Mouse (Mus musculus) cerebellum, adult 9-10 months (tissue): Measurements from ENCODE around the gene Ankrd34c.

Experiments
- DNase-seq: peaks from one replicate; pipeline ENCODE4 v3.0.0; 2022

The Ankrd34c gene

GRCm38 (mm10) chr9:89738295-89738694 lies at the start of gene Ankrd34c:
Gene Ankrd34c (minus strand): TSS chr9:89738475.
- DNase-seq, result no peak

- DNase-seq, result no peak
Observed at GRCm38 (mm10) chr9:89787532-89787931, 49.3 kb upstream of the Ankrd34c start.

- DNase-seq, result no peak
Observed at GRCm38 (mm10) chr9:89781395-89781927, 43.2 kb upstream of the Ankrd34c start.

- DNase-seq, result no peak
Observed at GRCm38 (mm10) chr9:89779237-89779636, 41.0 kb upstream of the Ankrd34c start.

GRCm38 (mm10) chr9:89771153-89771552 lies 32.9 kb upstream of the Ankrd34c start:
- peak; percentile 7 for DNase-seq

DNA sequence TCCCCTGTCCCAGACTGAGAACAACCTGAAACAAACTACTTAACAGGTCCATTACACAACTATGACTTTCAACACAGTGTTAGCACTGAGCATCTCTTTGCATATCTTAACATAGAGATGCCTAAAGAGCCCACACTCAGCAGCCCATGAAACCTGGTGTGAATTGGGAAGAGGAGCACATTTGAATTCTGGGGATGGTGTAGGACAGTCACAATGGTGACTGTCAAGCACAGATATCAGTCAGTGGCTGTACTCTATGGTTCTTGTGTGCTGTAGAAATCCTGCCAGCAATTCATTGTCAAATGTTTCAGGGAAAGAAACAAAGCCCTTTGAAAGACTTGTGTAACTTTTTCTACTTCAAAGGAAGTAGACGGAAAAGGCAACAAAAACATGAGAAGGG lies 23.7 kb upstream of the Ankrd34c start:
- DNase-seq, result no peak

DNA sequence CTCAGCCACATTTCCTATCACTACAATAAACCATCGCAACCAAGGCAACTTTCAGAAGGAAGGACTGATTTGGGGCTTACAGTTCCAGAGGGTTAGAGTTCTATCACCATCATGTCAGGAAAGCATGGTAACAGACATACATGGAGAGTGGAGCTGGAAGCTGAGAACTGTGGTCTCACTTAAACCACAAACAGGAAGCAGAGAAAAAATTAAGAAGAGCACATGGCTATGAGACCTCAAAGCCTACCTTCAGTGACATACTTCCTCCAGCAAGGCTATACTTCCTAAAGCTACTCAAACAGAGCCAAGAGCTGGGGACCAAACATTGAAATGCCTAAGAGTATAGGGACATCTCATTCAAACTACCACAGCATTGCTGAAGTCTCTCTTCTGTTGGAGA lies 20.3 kb upstream of the Ankrd34c start:
- no peak for DNase-seq

DNA sequence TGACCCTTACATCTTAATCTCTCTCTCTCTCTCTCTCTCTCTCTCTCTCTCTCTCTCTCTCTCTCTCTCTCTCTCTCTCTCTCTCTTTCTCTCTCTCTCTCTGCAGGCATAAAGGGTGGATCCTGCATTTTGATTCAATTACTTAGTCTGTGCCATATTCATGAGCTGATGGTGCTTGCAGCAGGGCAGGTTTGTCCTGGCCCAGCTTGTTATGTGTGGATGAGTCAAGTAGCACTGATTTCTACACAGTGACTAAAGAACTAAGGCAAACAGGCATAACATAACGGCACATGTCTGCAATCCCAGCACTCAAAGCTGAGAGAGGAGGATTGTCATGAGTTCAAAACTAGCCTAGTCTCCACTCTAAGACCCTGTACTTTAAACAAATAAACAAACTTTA lies 19.9 kb upstream of the Ankrd34c start:
- no peak for DNase-seq

DNA sequence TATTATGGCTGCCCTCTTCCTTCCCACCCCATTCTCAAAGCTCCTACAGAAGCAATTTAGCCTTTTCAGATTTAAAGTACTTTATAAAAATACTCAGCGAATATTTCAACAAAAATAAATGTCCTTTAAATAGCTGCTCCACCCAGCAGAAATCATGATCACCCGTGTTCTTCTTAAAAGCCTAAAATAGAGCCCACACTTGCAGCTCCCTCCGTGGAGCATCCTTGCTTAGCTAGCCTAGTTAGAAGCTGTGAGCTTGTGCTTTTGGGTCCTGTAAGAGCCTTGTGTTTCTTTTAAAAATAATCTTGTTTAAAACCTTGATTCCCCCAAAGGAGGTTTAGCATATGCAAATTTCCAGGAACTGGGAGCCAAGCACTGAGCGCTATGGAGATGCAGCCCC lies 19.3 kb upstream of the Ankrd34c start:
- DNase-seq, result no peak

DNA sequence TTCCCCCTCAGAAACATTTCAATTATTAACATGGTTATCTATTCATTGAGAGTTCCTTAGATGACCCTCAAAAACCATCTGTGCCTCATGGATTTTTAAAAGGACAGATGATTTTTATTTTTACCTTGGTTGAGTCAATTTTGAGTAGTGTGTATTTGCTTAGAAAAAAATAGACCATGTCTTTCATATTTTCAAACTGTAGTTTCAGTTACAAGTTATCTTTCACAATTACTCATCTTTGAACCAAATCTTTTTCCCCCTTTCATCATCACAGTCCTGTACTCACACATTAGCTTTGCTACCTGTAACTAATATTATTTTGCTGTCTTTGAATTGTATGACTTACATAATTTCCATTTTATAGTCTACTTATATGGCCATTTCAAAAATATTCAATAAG lies 1.8 kb upstream of the Ankrd34c start:
- DNase-seq, result no peak

- DNase-seq, result no peak
Observed at GRCm38 (mm10) chr9:89737888-89738287, 387 bp downstream of the Ankrd34c start.

DNA sequence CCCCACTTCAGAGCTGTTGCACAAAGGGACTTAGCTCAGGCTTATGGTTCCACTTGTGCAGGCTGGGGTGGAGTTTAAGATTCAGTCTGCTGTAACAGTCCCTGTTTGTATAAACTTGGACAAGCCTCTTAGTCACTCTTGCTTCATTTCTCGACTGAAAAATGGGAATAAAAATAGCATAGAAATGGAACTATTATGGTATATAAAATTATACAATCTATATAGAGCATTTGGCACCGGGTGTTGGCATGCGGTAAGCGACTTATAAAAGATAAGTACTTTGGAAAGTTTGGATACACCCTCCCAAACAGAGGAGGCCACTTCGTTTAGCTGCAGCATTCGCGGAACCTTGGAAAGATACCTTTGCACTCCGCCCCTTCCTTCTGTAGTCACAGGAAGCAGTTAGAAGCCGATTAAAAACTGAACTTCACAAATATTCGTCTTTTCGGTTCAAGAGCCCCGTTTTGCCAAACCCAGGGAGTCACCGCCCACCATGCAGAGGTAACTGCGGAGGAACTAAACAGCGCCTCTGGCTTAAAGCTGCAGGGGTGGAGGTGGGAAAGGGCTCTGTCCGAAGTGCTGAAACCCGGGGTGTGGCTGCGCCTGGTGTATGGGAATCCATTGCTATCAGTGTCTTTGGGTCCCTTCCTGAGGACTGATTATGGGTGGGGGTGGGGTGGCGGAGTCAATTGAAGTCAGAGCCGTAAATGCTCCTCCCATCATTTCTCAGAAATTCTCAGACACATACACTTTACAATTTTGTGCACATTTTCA lies 1.2 kb downstream of the Ankrd34c start:
- no peak for DNase-seq

GRCm38 (mm10) chr9:89706906-89707305 lies 31.4 kb downstream of the Ankrd34c start:
- DNase-seq, result peak; percentile 15

GRCm38 (mm10) chr9:89705197-89705533 lies 33.1 kb downstream of the Ankrd34c start:
- DNase-seq, result no peak

DNA sequence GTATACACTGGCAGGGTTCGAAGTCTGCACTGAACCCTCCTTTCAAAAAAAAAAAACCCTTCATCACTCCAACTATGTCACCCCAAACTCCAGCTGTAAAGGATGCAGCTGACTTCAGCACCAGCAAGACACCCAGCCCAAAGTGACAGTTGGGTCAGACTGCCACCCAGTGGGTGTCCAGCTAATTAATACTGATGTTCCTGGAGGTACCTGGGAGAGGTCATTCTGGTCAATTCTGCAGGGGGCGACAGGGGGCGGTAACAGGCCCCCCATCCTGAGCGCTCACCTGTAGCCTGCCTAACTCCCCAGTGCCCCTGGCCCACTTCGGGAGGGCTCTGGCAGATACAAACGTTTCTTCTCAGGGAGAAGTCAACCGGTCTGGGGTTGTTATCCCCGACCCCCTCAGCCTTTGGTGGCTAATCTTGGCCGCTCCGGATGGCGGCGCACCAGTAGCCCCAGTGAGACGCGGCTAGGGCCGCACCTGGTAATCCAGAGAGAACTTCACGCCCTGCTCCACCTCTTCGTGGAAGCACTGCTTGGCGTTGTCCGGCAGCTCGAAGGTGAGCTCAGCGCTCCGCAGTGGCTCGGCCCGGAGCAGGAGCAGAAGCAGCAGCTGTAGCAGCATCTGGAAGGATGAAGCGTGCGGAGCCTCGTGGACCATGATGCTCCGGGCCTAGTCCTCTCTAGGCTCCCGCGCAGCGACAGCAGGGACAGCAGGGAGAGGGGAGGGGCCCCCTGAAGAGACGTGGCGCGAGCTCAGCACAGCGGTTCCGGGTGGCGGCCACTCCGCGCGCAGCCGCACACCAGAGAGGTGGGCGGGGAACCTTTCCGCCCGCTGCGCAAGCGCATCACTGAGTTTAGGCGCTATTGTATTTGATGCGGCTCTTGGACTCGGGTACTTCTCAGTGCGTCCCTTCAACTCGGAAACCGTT lies 33.7 kb downstream of the Ankrd34c start, which contains the start of gene Tmed3:
Gene Tmed3 (minus strand): TSS at position 804 of the 932 bp plus-strand sequence.
- peak; percentile 86 for DNase-seq

- DNase-seq, result no peak
Observed at GRCm38 (mm10) chr9:89700910-89701457, 37.3 kb downstream of the Ankrd34c start.

DNA sequence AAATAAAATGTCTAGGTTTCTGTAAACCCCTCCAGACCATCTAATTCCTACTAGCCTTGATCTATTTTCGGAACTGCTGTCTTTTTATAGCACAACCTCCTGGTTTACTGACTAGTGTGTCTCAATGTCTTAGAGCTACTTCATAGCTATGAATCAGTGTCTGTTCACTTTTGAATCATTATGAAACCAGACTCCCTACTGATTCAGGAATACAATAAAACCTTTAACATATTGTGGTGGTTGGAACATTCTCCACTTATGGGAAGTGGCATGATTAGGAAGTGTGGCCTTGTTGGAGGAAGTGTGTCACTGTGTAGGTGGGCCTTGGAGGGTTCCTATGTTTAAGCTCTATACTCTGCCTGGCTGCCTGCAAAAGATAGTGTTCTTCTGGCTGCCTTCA lies 43.1 kb downstream of the Ankrd34c start:
- no peak for DNase-seq

- no peak for DNase-seq
Observed at GRCm38 (mm10) chr9:89693670-89694069, 44.6 kb downstream of the Ankrd34c start.

DNA sequence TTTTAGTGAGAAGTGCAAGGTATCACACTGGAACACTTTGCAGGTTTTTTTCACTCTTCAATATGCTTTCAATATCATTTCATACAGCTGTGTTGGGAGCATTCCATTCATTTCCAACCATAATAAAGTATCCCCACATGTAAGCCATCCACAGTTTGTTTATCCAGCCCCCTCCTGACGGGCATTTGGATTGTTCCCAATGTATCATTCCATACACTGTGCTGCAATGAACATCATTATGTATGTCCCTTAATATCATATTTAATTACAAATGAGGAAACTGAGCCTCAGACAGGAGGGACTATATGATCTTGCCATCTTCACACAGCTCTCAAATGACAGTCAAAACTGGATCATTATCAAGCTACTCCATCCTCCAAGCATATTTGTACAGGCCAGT lies 49.1 kb downstream of the Ankrd34c start:
- DNase-seq, result no peak

- DNase-seq, result peak; percentile 25
Observed at GRCm38 (mm10) chr9:89687503-89688226, 50.6 kb downstream of the Ankrd34c start.

DNA sequence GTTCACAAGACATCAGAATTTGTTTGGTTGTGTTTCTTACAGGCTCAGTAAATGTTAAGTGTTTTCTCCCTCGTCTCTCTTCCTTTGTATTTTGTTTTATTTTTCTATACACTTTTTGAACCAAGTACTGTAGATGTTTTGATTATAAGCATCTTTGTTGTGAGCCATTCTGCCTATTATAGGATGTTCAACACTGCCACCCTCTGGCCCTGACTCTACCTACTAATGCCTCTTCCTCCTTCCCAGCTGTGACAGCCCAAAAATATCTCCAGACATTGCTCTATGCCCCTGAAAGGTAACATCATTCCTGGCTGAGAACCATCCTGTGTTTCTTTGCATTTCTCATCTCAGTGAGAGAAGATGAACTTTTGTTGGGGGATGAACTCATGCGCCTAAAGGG lies 52.0 kb downstream of the Ankrd34c start:
- no peak for DNase-seq

DNA sequence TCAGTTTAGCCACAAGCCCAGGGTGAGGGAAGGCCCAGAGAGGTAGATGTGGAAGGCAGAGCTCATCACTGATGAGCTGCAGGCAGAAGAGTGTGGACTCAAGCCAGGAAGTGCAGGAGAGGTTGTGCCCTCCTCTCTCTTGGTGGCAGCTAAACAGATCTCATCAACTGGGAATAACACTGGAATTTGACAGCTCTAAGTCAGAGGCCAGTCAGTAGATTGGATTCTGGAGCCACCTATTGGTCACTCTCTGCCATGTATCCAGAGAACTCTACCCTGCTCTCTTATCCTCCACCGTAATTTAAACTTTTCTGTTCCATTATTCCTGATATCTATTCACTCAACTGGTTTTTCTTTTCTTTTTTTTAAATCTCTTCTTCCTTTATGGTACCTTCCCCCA lies 59.3 kb downstream of the Ankrd34c start:
- peak; percentile 17 for DNase-seq
